In genomic region chr1:85849016-85849415, GRCm38 (mm10) we compare ENCODE assay signal across 26 mouse cellular contexts.
"Had no signal": no experiment of that assay in that cellular context is flagged by ENCODE, and none has a peak within 500 bp of the region (broad histone marks: within the 10 kb centered on the region; RNA-seq: fewer than 3 reads in every experiment).

No protein-coding gene starts in this region.

- H3K27ac ChIP-seq: embryonic facial prominence, embryonic 10.5 days; embryonic facial prominence, embryonic 12.5 days; embryonic facial prominence, embryonic 13.5 days; embryonic facial prominence, embryonic 15.5 days; forebrain, embryonic 10.5 days; forebrain, embryonic 12.5 days; forebrain, embryonic 13.5 days; forebrain, embryonic 15.5 days; heart, adult 2 months; heart, embryonic 10.5 days had no signal

- DNase-seq: cerebellum, adult 2 months; cerebellum, adult 8-10 months; cerebellum, adult 9-10 months; cerebellum, adult 9-11 months; cerebellum, postnatal 10 days; cerebellum, postnatal 14 days; cerebellum, postnatal 25 days; cerebellum, postnatal 36 days; embryo, embryonic 11 days; forebrain, postnatal 0 days; gastrocnemius, postnatal 10 days; gastrocnemius, postnatal 14 days; gastrocnemius, postnatal 25 days; gastrocnemius, postnatal 36 days; heart, adult 18-20 months; heart, adult 2 months had no signal

- H3K4me3 ChIP-seq: embryonic facial prominence, embryonic 10.5 days; embryonic facial prominence, embryonic 12.5 days; embryonic facial prominence, embryonic 13.5 days; embryonic facial prominence, embryonic 15.5 days; erythroblast, embryonic 14.5 days; forebrain, embryonic 10.5 days; forebrain, embryonic 12.5 days; forebrain, embryonic 13.5 days; forebrain, embryonic 15.5 days; heart, adult 2 months; heart, embryonic 10.5 days had no signal
